Mouse (Mus musculus) olfactory bulb, adult 2 months (tissue): ENCODE data around the gene Mgat4a.

Source experiments
- CTCF ChIP-seq: fragments of 200-500 bp; IDR thresholded peaks from 2 replicates; pipeline ENCODE4 v1.5.1; 2012; ENCODE audit warnings: low read depth, mild to moderate bottlenecking, low read length, moderate library complexity; ENCODE audit not compliant: insufficient read depth
- POLR2A ChIP-seq: fragments of 200-500 bp; IDR thresholded peaks from 2 replicates; pipeline ENCODE4 v1.6.1; 2012; ENCODE audit warnings: mild to moderate bottlenecking, low read depth, low read length, moderate library complexity; ENCODE audit not compliant: insufficient read depth

DNA sequence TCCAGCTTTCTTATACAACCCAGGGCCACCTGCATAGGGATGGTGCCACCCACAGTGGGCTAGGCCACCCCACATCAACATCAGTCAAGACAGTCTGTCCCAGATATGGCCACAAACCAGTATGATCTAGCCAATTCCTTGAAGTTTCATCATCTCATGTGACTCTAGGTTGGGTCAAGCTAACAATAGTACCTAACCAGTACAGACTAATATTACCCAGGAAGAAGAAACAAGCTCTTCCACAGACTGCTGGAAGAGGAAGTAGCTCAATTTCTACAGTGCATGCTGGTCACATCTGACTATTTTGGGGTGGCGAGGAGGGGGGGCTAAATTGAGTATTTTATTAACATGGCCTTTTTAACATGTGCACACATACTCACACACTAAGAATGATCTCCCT lies 54.4 kb downstream of the Mgat4a start:
- no peak for TF ChIP-seq CTCF
- TF ChIP-seq POLR2A = no peak
